Mouse (Mus musculus) regulatory T cell (primary cell): ENCODE measurements around the gene Kdm4a.

Experiments
- in situ Hi-C: fragments of 300-600 bp; cut with MboI, MseI; formaldehyde crosslinking; loops from one replicate; pipeline ENCODE4 v1.15.1; 2025; ENCODE audit warnings: high pct_unique_total_duplicates

The Kdm4a gene

GRCm38 (mm10) chr4:118156559-118156958, 23.3 kb downstream of the Kdm4a start:
- in situ Hi-C loops, result no loop called here

- in situ Hi-C loops, result no loop called here
These were observed 25.0 kb downstream of the Kdm4a start for GRCm38 (mm10) chr4:118154889-118155288.

DNA sequence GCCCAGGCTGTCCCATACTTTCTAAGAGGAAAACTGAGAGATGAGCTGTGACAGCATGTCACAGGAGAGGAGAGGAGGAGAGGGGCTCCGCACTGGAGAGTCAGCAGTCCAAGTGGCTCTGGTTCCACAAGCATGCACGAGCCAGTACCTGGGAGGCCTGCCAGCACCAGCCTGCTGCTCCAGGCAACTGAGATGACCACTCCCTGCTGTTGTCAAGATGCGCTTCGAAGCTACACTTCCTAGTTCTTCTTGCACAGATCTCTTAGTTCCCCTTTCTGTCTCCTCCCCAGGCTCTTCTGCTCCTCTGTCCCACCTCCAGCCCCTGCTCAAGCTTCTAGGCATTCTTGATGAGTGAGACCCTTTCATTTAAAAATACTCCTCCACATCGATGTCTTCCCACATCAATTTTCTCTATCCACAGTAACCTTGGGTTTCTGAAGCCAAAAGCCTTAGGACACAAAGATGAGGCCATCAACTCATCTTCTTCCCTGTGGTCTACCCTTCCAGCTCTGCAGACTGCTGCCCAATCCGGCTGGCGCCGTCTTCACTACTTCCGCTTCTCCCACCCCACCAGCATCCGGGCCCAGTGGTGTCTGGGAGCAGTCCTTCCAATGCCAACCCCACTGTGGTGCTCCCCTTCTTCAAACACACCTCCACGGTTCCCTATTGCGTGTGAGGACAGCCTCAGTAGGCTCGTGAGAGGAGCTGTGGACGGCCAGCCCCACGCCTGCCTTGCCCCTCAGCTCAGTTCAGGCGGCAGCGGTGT, 27.6 kb downstream of the Kdm4a start:
- in situ Hi-C loops, result no loop called here

- in situ Hi-C loops, result no loop called here
These were observed 29.0 kb downstream of the Kdm4a start for GRCm38 (mm10) chr4:118150804-118151203.

DNA sequence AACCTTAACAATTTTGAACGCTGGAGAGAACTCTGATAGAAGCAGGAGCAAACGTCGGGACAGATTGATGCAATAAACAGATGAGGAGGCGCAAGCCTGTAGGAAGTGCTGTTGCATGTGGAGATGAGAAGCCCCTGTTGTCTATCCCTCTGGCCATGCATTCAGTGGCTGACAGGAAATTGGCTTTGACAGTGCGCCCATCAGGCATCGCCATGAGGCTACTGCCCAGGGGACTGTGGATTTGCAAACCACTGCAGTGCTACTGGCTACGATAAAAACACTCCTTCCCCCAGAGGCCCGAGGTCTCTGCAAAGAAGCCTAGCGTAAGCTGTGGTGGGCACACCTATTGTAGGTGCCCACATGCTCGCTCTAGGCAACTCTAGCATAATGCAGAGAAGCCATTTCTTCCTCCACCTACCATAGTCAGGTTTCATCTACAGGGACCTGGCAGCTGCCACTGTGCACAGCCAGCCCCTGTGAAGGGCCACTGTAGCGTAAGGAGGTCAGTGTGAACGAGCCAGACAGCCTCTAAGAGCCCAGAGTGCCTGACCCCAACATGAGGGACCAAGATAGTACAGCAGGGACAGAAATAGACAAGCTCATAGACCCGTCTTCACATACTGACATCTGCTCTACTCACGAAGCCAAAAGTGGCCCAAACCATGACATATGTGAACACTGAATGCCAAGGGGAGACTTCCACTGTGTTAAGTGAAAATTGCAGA, 29.7 kb downstream of the Kdm4a start:
- in situ Hi-C loops, result loop anchor here (10.0 kb wide), 1 partner anchor 1125 kb away; no protein-coding TSS in a partner anchor

DNA sequence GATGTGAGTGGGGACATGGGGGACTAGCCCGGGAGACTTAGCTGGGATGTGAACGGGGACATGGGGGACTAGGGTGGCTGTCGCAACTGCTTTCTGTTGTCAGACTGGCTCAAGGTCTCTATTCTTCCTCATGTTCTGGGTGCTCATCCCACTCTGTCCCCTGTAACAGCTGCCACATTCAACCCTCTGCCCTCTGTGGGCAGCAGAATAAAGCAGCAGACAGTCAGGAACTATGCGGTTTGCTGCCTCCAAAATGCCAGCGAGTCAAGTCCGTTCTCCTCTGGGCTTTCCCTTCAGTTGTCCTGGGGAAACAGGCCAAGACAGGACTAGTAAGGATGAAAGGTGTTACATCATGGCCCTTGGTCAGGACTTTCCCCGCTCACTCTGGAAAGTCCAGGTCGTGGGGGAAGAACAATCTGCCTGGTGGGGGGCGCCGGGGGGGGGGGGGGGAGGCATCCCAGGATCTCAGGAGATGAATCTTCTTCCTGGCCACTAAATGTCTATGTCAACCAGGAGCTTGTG, 30.7 kb downstream of the Kdm4a start:
- in situ Hi-C loops, result loop anchor here (10.0 kb wide), 1 partner anchor 1126 kb away; no protein-coding TSS in a partner anchor

DNA sequence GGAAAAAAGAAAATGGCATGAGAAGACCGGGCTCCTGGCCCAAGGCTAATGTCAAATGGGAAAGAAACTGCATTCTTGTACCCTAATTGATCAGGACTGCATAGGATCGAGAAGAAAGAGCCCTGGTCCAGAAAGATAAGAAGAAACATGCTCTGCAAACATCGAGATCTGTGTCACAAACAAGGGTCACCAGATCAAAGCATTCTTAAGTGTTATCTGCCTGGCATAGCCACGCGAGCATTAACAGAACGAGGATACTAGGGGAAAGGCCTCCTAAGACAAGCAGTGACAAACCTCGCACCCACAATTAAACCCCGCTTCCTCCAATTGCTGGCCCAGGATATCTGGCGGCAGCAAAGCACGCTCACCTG, 31.5 kb downstream of the Kdm4a start:
- in situ Hi-C loops, result loop anchor here (10.0 kb wide), 1 partner anchor 1126 kb away; no protein-coding TSS in a partner anchor

- in situ Hi-C loops, result loop anchor here (10.0 kb wide), 1 partner anchor 1127 kb away; no protein-coding TSS in a partner anchor
These were observed 32.1 kb downstream of the Kdm4a start for GRCm38 (mm10) chr4:118147547-118148316.

GRCm38 (mm10) chr4:118147090-118147489, 32.8 kb downstream of the Kdm4a start:
- in situ Hi-C loops, result loop anchor here (10.0 kb wide), 1 partner anchor 1128 kb away; no protein-coding TSS in a partner anchor

DNA sequence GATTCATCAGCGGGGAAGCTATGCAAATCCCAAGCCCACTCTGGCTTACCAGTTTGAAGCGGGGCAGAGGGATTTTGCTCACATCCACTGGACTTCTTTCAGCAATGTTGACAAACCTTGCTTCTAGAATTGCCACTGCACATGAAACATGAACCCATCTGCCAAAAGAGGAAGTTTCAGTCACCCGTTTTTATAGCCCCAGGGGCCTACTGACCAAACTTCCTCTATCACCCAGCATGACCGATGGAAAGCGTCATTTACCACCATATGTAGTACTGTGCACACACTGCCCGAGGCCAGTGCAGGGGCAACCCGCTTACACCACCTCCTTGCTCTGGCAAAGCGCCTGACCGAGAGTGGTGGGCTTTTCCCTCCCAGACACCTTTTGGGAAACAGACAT, 35.5 kb downstream of the Kdm4a start:
- in situ Hi-C loops, result loop anchor here (10.0 kb wide), 1 partner anchor 1130 kb away; no protein-coding TSS in a partner anchor

DNA sequence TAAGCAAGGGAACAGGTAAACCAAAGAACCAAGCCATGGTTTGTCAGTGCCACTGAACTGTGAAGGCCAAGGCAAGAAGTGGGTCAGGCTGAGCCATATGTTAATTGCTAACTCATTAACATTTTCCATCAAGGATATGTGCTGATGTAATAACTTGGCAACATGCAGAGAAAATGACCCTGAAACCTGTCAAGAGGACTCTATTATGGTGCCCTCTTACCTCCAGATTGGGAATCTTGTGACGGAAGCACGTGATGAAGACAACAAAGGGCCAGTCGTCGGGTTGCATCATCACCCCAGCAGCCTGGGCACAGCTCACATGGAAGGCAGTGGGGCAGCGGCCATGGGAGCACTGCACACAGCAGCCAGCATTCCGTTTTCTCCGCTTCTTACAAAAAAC, 36.2 kb downstream of the Kdm4a start:
- in situ Hi-C loops, result loop anchor here (10.0 kb wide), 1 partner anchor 1131 kb away; no protein-coding TSS in a partner anchor

- in situ Hi-C loops, result loop anchor here (10.0 kb wide), 1 partner anchor 1133 kb away; no protein-coding TSS in a partner anchor
These were observed 38.3 kb downstream of the Kdm4a start for GRCm38 (mm10) chr4:118141511-118141910.

- in situ Hi-C loops, result no loop called here
These were observed 41.0 kb downstream of the Kdm4a start for GRCm38 (mm10) chr4:118138891-118139290.

- in situ Hi-C loops, result no loop called here
These were observed 42.0 kb downstream of the Kdm4a start for GRCm38 (mm10) chr4:118137857-118138256.

DNA sequence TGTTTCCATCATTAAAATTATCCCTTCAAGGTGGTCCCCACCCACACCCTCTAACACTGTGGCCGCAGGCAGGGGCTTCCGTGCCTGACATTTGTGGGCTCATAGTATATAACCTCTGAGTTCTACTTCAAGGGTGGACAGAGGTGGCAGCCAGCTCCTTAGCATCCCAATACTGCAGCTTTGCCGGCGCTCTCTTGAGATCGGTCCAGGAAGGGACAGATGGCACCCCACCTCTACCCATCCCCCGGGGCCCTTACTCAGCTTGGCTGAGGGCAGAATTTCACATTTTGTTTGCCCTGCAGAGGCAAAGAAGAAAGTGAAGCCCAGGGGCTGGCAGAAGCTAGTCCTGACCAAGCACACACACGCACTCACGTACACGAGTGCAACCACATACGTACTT, 42.5 kb downstream of the Kdm4a start:
- in situ Hi-C loops, result no loop called here

DNA sequence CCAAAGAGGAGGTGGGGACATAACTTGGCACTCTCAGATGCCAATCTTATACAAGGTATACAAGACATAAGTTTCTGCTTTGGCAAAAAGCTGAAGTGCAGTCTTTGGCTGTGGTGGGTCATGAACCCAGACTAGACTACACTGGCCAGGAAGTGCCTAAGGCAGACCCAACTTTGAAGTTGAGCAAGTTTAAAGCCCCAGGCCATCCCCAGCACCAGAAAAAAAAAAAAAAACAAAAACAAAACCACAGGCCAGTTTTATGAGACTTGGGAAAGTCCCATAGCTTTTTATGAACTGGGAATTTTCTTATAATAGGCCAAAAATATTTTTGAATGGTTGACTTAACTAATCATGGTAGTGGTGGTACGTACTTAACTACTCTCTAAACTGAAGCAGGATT, 44.4 kb downstream of the Kdm4a start:
- in situ Hi-C loops, result no loop called here

GRCm38 (mm10) chr4:118134485-118135365, 45.1 kb downstream of the Kdm4a start, which contains the start of gene St3gal3:
TSS of gene St3gal3 (minus strand) at chr4:118134914.
- in situ Hi-C loops, result no loop called here

DNA sequence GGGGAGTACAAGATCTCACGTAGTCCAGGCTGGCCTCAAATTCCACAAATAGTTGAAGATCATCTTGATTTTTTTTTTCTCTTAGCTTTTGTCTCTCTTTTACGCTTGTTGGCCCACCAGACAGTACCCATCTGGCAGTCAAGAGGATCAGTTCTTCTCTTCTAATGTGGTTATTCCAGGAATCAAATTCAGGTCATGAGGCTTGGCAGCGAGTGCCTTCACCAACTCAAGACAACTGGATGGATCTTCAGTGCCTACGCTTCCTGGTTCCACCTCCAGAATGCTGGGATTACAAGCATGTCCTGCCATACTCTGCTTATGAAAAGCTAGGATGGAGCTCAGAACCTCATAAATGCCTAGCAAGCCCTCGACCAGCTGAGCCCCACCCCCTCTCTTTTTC, 48.5 kb downstream of the Kdm4a start:
- in situ Hi-C loops, result no loop called here

DNA sequence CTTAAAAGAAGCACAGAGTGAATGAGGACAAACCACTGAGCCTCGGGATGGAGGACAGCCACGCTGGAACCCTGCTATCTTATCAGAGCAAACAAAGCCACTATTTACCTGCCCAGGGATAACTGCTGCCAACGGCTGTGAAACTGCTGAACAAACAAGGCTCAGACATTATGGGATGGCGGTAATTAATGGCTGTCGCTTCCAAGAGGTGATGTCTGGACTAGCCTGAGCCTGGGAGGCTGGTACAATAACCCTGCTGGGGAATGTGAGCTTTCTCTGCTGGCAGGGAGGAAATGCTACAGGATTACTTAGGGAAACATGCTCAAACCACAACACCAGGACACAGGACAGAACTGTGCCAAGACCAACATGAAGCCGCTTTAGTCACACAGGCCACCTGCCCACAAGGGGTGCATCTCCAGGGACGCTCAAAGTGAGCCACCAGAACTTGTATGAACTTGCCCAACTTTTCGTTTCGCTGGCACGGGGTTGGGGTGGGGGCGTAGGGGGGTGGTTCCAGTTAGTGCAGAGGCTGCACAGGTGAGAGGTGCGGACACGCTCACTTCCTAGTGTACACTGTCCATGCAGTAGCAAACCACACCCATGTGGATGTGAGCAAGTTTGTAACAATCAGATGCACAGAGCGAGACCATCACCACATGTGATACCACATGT, 56.7 kb downstream of the Kdm4a start:
- in situ Hi-C loops, result no loop called here

DNA sequence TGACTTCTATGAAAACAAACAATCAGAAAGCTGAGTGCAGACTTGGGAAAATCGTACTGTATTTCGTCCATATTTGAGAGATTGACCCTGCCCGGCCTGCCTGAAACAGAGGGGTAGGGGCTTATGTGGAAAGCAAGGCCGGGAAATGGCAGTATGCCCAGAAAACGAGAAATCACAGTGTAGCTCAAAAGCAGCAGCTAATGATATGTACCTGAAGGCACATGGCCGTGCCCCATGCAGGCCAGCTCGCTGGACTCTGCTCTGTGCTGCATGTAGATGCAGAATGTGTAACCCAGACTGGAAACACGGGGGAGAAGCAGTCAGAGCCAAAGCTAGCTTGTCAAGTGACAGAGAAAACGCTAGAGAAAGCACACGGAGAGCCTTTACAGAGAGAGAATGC, 57.8 kb downstream of the Kdm4a start:
- in situ Hi-C loops, result no loop called here
